Mouse (Mus musculus): ENCODE data around the gene Tubgcp2. TPM values are rescaled to one million over a fixed set of nuclear protein-coding genes. Genes with fewer than 3 reads are reported as not detected.
A peak's percentile ranks its signal among the peaks of the same experiment; 100 is the strongest.

The Tubgcp2 gene
- polyA plus RNA-seq, 1 experiment from 2014 or later, result 29.2 TPM

DNA sequence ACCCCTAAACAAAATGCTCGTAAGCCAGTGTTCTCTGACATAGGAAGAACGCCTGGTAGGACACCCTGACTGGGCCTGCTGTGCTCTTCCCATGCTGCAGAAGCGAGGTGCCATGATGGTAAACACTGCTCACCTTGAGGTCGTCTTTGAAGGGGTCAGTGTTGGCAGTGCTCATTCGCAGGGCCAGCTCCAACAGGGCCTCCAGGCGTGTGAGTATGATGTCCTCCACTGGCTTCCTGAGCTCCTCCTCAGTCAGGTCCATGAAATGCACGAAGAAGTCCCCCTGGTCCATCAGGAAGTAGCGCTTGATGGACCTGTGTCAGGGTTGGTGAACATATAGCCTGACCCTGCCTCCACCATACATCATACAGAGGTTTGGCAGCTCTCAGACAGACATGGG, 31.8 kb downstream of the Tubgcp2 start:
- ChIA-PET POLR2A (no interaction called here), CTCF (interaction anchor here (1.1 to 1.2 kb wide), 2 partner anchors 12 to 35 kb away, joined by 3 read pairs; no protein-coding TSS in a partner anchor)
- in situ Hi-C loops (cut with MboI; ENCODE audit: low pct_unique_long_range_greater_than_20kb), result no loop called here
- H3K27me3 ChIP-seq, result no peaks in the 10 kb centered on the region
- no peak for DNase-seq (ENCODE audit: low read depth, low spot score)
- TF ChIP-seq CTCF (IDR thresholded peaks at IDR 0.05), result no peak
- no peak for ATAC-seq

DNA sequence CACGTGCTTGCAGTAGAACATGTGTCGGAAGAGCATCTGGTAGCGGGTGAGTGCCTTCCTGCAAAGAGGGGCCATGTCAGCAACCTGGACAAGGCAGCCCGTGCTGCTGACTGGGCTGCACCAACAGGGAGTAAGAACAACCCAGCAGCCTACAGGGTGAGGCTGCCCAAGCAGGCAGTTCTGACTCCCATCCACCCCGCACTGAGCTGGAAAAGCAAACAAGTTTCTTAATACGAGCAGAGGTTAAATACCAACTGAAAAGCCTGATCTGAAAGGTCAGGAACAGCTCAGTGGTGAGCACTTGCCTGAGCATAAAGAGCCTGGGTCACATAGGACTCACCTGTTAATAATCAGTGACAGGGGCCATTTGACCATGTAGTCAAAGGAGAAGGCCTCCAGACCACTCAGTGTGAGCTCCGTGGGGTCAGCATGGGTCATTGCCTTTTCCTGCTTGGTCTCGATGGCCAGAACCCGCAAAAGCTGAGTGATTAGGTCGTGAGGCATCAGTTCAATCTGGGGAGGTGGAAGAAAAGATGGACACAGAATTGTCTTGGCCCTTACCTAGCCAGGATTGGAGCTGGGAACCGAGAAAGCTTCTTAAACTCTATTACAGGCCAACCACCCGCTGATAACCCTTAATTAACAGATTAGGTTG, 35.3 kb downstream of the Tubgcp2 start:
- no peak for DNase-seq (ENCODE audit: low read depth, low spot score)
- ChIA-PET CTCF (interaction anchor here (1.6 kb wide), 1 partner anchor 31 kb away, joined by 3 read pairs; no protein-coding TSS in a partner anchor), POLR2A (no interaction called here)
- in situ Hi-C loops (cut with MboI; ENCODE audit: low pct_unique_long_range_greater_than_20kb), result no loop called here
- TF ChIP-seq CTCF (IDR thresholded peaks at IDR 0.05), result no peak
- no peak for ATAC-seq
- no peaks in the 10 kb centered on the region for H3K27me3 ChIP-seq

DNA sequence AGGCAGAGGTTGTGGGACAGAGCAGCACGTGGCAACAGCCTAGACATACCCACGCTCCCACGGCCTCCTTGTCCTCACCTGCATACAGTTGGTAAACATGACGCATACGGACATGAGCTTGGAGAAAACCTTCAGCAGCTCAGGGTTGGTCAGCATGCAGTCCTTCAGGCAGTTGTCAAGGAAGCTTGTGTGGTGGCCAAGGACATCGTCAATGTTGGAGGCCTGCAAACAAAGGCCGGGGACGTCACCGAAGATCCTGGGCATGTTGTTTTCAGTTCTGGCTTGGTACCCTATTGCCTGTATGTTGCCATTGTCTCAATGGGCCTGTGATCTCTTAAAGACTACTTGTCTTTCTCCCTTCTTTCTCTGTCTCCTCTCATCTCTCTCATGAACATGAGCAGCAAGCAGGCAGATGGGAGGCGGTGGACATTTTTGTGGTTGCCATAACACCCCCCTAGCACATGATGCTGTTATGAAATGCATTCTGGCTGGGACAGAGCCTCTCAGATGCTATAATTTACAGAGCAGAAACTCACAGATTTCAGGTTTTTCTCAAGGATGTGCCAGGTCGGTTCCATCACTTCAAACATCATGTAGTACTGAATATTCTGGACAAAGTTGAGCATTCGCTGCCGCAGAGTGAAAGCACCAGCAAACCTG, 37.6 kb downstream of the Tubgcp2 start:
- POLR2A ChIA-PET, result no interaction called here
- no peaks in the 10 kb centered on the region for H3K27me3 ChIP-seq
- in situ Hi-C loops (cut with MboI; ENCODE audit: low pct_unique_long_range_greater_than_20kb), result loop anchor here (5.0 to 10.0 kb wide), 2 partner anchors 37 to 94 kb away; no protein-coding TSS in a partner anchor
- TF ChIP-seq CTCF (IDR thresholded peaks at IDR 0.05), result no peak
- CTCF ChIA-PET, result interaction anchor here (1.2 kb wide), 1 partner anchor 9 kb away, joined by 3 read pairs; no protein-coding TSS in a partner anchor
- DNase-seq (ENCODE audit: low read depth, low spot score), result no peak
- ATAC-seq, result no peak

DNA sequence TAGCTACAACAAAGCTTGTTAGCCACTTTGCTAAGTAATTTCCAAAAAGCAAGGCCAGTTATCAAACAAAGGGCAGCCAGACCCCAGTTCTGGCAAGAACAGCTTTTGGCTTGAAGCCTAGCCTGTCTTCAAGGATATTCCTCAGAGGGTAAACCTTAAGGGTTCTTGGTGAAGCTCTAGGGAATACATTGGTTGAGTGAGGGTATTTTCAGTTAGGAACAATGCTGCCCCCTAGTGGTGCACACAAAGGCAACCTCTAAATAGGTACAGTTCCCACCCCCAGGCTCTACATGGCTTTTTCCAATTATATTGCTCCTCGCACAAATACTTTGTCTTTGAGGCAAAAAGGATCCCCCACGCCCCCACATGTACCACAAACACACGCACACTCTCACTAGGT, 41.8 kb downstream of the Tubgcp2 start:
- peak; percentile 60 for ATAC-seq
- ChIA-PET POLR2A (no interaction called here), CTCF (interaction anchor here (0.7 to 7.4 kb wide), 16 partner anchors 8 to 311 kb away, joined by 3 to 113 read pairs (median 4); partner anchors contain the start of gene 6430531B16Rik)
- no peak for DNase-seq (ENCODE audit: low read depth, low spot score)
- in situ Hi-C loops (cut with MboI; ENCODE audit: low pct_unique_long_range_greater_than_20kb), result loop anchor here (5.0 to 10.0 kb wide), 2 partner anchors 32 to 90 kb away; no protein-coding TSS in a partner anchor
- H3K27me3 ChIP-seq, result no peaks in the 10 kb centered on the region
- no peak for TF ChIP-seq CTCF (IDR thresholded peaks at IDR 0.05)

DNA sequence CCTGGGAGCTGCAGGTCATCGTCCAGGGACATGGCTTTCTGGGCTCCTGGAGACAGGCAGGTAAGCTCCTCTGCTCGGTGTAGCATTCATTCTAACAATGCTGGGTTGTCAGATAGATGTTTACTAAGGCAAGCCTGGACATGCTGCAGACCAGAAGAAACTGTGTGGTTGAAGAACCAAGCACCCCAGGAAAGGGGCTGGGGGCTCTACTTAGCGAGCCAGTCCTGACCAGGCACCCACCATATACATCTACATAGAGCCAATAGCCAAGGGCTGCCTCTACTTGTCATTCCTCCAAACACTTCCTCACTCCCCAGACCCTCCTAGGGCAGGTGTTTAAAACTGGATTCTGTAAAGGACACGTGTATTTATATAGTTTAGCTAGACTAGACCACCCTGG, 42.3 kb downstream of the Tubgcp2 start:
- ATAC-seq (no peak), DNase-seq (ENCODE audit: low read depth, low spot score) (no peak)
- POLR2A ChIA-PET, result no interaction called here
- CTCF ChIA-PET, result interaction anchor here (0.7 to 7.4 kb wide), 16 partner anchors 8 to 310 kb away, joined by 3 to 113 read pairs (median 4); partner anchors contain the start of gene 6430531B16Rik
- no peaks in the 10 kb centered on the region for H3K27me3 ChIP-seq
- in situ Hi-C loops (cut with MboI; ENCODE audit: low pct_unique_long_range_greater_than_20kb), result loop anchor here (10.0 kb wide), 1 partner anchor 89 kb away; no protein-coding TSS in a partner anchor
- no peak for TF ChIP-seq CTCF (IDR thresholded peaks at IDR 0.05)

GRCm38 (mm10) chr7:139993532-139993931, 42.9 kb downstream of the Tubgcp2 start:
- POLR2A ChIA-PET, result no interaction called here
- DNase-seq (ENCODE audit: low read depth, low spot score) (no peak), ATAC-seq (peak; percentile 36)
- TF ChIP-seq CTCF (IDR thresholded peaks at IDR 0.05), result no peak
- in situ Hi-C loops (cut with MboI; ENCODE audit: low pct_unique_long_range_greater_than_20kb), result loop anchor here (10.0 kb wide), 1 partner anchor 89 kb away; no protein-coding TSS in a partner anchor
- H3K27me3 ChIP-seq, result no peaks in the 10 kb centered on the region
- CTCF ChIA-PET, result interaction anchor here (0.8 to 7.4 kb wide), 9 partner anchors 7 to 309 kb away, joined by 3 to 113 read pairs (median 5); partner anchors contain the start of gene 6430531B16Rik

- no peaks in the 10 kb centered on the region for H3K27me3 ChIP-seq
- DNase-seq (ENCODE audit: low read depth, low spot score) (no peak), ATAC-seq (no peak)
- CTCF ChIA-PET, result interaction anchor here (0.8 to 7.4 kb wide), 4 partner anchors 10 to 21 kb away, joined by 3 to 113 read pairs (median 4); no protein-coding TSS in a partner anchor
- in situ Hi-C loops (cut with MboI; ENCODE audit: low pct_unique_long_range_greater_than_20kb), result loop anchor here (10.0 kb wide), 1 partner anchor 88 kb away; no protein-coding TSS in a partner anchor
- TF ChIP-seq CTCF (IDR thresholded peaks at IDR 0.05), result no peak
- POLR2A ChIA-PET, result interaction anchor here (0.5 kb wide), 1 partner anchor 125 kb away, joined by 3 read pairs; no protein-coding TSS in a partner anchor
These were observed 44.1 kb downstream of the Tubgcp2 start, which contains the start of gene Adam8 for GRCm38 (mm10) chr7:139992406-139992805. Adam8 (minus strand) TSS chr7:139992562.

DNA sequence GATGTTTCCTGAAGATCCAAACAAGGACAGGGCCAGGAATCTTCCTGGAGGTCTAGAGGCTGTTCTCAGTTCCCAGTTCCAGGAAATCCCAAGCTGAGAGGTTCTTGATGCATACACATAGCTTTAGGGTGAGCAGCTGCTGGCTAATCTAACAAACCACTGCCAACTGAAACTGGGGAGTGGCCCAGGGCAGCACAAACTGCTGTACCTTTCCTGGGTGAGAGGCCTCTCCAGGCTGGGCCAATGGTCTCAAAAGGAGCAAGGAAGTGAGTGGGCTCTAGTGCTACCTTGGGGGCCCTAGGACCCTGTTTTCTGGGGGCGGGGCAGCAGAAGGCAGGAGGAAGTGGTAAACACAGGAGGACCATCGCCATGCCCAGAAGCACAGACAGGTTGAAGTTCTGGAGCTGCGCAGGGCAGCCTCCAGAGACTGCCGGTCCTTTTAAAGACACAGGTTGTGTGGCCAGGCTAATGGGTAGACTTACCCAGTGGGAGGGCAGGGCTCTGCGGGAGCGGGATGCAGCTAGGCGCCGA, 45.5 kb downstream of the Tubgcp2 start:
- no peaks in the 10 kb centered on the region for H3K27me3 ChIP-seq
- in situ Hi-C loops (cut with MboI; ENCODE audit: low pct_unique_long_range_greater_than_20kb), result loop anchor here (10.0 kb wide), 1 partner anchor 86 kb away; no protein-coding TSS in a partner anchor
- CTCF ChIA-PET, result interaction anchor here (7.4 kb wide), 1 partner anchor 20 kb away, joined by 113 read pairs; no protein-coding TSS in a partner anchor
- ATAC-seq (no peak), DNase-seq (ENCODE audit: low read depth, low spot score) (no peak)
- TF ChIP-seq CTCF (IDR thresholded peaks at IDR 0.05), result no peak
- POLR2A ChIA-PET, result interaction anchor here (0.6 kb wide), 1 partner anchor 324 kb away, joined by 15 read pairs; no protein-coding TSS in a partner anchor

DNA sequence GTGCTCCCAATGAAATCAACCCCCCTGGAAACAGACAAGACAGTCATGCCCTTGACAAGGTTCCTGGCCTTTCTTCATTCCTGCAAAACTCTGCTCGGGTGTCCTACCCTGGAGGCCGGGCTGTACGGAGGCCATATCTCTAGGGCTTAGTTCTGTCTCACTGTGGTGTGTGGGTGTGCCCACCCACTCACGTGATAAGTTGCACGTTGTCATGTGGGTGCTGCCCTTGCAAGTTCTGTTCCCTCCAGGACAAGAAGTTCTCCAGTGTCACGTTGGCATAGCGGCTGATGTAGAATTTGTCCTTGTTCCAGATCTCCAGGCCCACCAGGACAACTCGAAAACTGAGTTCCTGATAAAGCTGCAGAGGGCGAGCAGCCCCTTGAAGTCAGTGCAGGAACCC, 48.2 kb downstream of the Tubgcp2 start:
- DNase-seq (ENCODE audit: low read depth, low spot score), result no peak
- in situ Hi-C loops (cut with MboI; ENCODE audit: low pct_unique_long_range_greater_than_20kb), result no loop called here
- TF ChIP-seq CTCF (IDR thresholded peaks at IDR 0.05), result no peak
- CTCF ChIA-PET, result interaction anchor here (4.2 kb wide), 1 partner anchor 7 kb away, joined by 17 read pairs; no protein-coding TSS in a partner anchor
- ATAC-seq, result no peak
- POLR2A ChIA-PET, result no interaction called here
- no peaks in the 10 kb centered on the region for H3K27me3 ChIP-seq

- no peak for DNase-seq (ENCODE audit: low read depth, low spot score)
- in situ Hi-C loops (cut with MboI; ENCODE audit: low pct_unique_long_range_greater_than_20kb), result no loop called here
- H3K27me3 ChIP-seq, result no peaks in the 10 kb centered on the region
- CTCF ChIA-PET, result interaction anchor here (1.5 to 4.2 kb wide), 2 partner anchors 11 to 13 kb away, joined by 4 to 17 read pairs; no protein-coding TSS in a partner anchor
- no peak for ATAC-seq
- POLR2A ChIA-PET, result interaction anchor here (0.6 kb wide), 1 partner anchor 34 kb away, joined by 5 read pairs; no protein-coding TSS in a partner anchor
- TF ChIP-seq CTCF (IDR thresholded peaks at IDR 0.05), result no peak
These were observed 52.0 kb downstream of the Tubgcp2 start for GRCm38 (mm10) chr7:139984505-139984904.
